Mouse (Mus musculus): ENCODE data around the gene Rbfox2. TPM values are rescaled to one million over a fixed set of nuclear protein-coding genes. Genes with fewer than 3 reads are reported as not detected.

The Rbfox2 gene
- total RNA-seq, 2 experiments from 2014 or later, result 262 to 269 TPM

GRCm38 (mm10) chr15:77142352-77142751 lies 164.5 kb downstream of the Rbfox2 start:
- intact Hi-C loops (cut with DNase I), result no loop called here
- DNase-seq (ENCODE audit: extremely low spot score in 1 of 2, low spot score in 2 of 2), result no peak

GRCm38 (mm10) chr15:77141711-77142110 lies 165.1 kb downstream of the Rbfox2 start:
- intact Hi-C loops (cut with DNase I), result no loop called here
- no peak for DNase-seq (ENCODE audit: extremely low spot score in 1 of 2, low spot score in 2 of 2)

- no peak for DNase-seq (ENCODE audit: extremely low spot score in 1 of 2, low spot score in 2 of 2)
- intact Hi-C loops (cut with DNase I), result no loop called here
These were observed 168.5 kb downstream of the Rbfox2 start for GRCm38 (mm10) chr15:77138282-77138681.

- intact Hi-C loops (cut with DNase I), result no loop called here
These were observed 172.3 kb downstream of the Rbfox2 start for GRCm38 (mm10) chr15:77134483-77134882.

GRCm38 (mm10) chr15:77129154-77129553 lies 177.7 kb downstream of the Rbfox2 start:
- intact Hi-C loops (cut with DNase I), result no loop called here
- no peak for DNase-seq (ENCODE audit: extremely low spot score in 1 of 2, low spot score in 2 of 2)

More at GRCm38 (mm10) chr15:77134483-77134882, 172.3 kb downstream of the Rbfox2 start:
- DNase-seq (ENCODE audit: extremely low spot score in 1 of 2, low spot score in 2 of 2), result no peak

GRCm38 (mm10) chr15:77127737-77128136 lies 179.1 kb downstream of the Rbfox2 start:
- DNase-seq (ENCODE audit: extremely low spot score in 1 of 2, low spot score in 2 of 2), result no peak
- intact Hi-C loops (cut with DNase I), result no loop called here

- no peak for DNase-seq (ENCODE audit: extremely low spot score in 1 of 2, low spot score in 2 of 2)
- intact Hi-C loops (cut with DNase I), result no loop called here
These were observed 180.1 kb downstream of the Rbfox2 start for GRCm38 (mm10) chr15:77126674-77127073.

- intact Hi-C loops (cut with DNase I), result no loop called here
- no peak for DNase-seq (ENCODE audit: extremely low spot score in 1 of 2, low spot score in 2 of 2)
These were observed 182.3 kb downstream of the Rbfox2 start for GRCm38 (mm10) chr15:77124372-77125117.

- intact Hi-C loops (cut with DNase I), result no loop called here
- no peak for DNase-seq (ENCODE audit: extremely low spot score in 1 of 2, low spot score in 2 of 2)
These were observed 184.0 kb downstream of the Rbfox2 start for GRCm38 (mm10) chr15:77122824-77123223.

GRCm38 (mm10) chr15:77122208-77122607 lies 184.6 kb downstream of the Rbfox2 start:
- intact Hi-C loops (cut with DNase I), result no loop called here
- no peak for DNase-seq (ENCODE audit: extremely low spot score in 1 of 2, low spot score in 2 of 2)

- intact Hi-C loops (cut with DNase I), result no loop called here
- DNase-seq (ENCODE audit: extremely low spot score in 1 of 2, low spot score in 2 of 2), result no peak
These were observed 187.1 kb downstream of the Rbfox2 start for GRCm38 (mm10) chr15:77119666-77120065.

- DNase-seq (ENCODE audit: extremely low spot score in 1 of 2, low spot score in 2 of 2), result no peak
- intact Hi-C loops (cut with DNase I), result no loop called here
These were observed 189.6 kb downstream of the Rbfox2 start for GRCm38 (mm10) chr15:77117209-77117608.

- intact Hi-C loops (cut with DNase I), result no loop called here
- no peak for DNase-seq (ENCODE audit: extremely low spot score in 1 of 2, low spot score in 2 of 2)
These were observed 190.6 kb downstream of the Rbfox2 start for GRCm38 (mm10) chr15:77116139-77116722.

- no peak for DNase-seq (ENCODE audit: extremely low spot score in 1 of 2, low spot score in 2 of 2)
- intact Hi-C loops (cut with DNase I), result no loop called here
These were observed 191.3 kb downstream of the Rbfox2 start for GRCm38 (mm10) chr15:77115456-77115855.

GRCm38 (mm10) chr15:77113591-77113990 lies 193.2 kb downstream of the Rbfox2 start:
- no peak for DNase-seq (ENCODE audit: extremely low spot score in 1 of 2, low spot score in 2 of 2)
- intact Hi-C loops (cut with DNase I), result no loop called here

- intact Hi-C loops (cut with DNase I), result no loop called here
- no peak for DNase-seq (ENCODE audit: extremely low spot score in 1 of 2, low spot score in 2 of 2)
These were observed 194.4 kb downstream of the Rbfox2 start for GRCm38 (mm10) chr15:77112378-77112777.

GRCm38 (mm10) chr15:77111924-77112323 lies 194.9 kb downstream of the Rbfox2 start:
- DNase-seq (ENCODE audit: extremely low spot score in 1 of 2, low spot score in 2 of 2), result no peak
- intact Hi-C loops (cut with DNase I), result no loop called here

- no peak for DNase-seq (ENCODE audit: extremely low spot score in 1 of 2, low spot score in 2 of 2)
- intact Hi-C loops (cut with DNase I), result no loop called here
These were observed 196.4 kb downstream of the Rbfox2 start for GRCm38 (mm10) chr15:77110452-77110851.

- no peak for DNase-seq (ENCODE audit: extremely low spot score in 1 of 2, low spot score in 2 of 2)
- intact Hi-C loops (cut with DNase I), result no loop called here
These were observed 199.5 kb downstream of the Rbfox2 start for GRCm38 (mm10) chr15:77107169-77107908.

- DNase-seq (ENCODE audit: extremely low spot score in 1 of 2, low spot score in 2 of 2), result no peak
- intact Hi-C loops (cut with DNase I), result no loop called here
These were observed 201.5 kb downstream of the Rbfox2 start for GRCm38 (mm10) chr15:77105273-77105672.

Data from left cerebral cortex, postnatal 10 days (tissue).